Mouse (Mus musculus) MN1 (cell line): ENCODE data around the gene 5430427O19Rik.

ENCODE experiments used
- DNase-seq: peaks from one replicate; pipeline ENCODE4 v3.0.0-alpha.2; 2016; ENCODE audit warnings: low spot score

The 5430427O19Rik gene

GRCm38 (mm10) chrX:85869914-85870483, at the start of gene 5430427O19Rik:
Gene 5430427O19Rik (plus strand): TSS chrX:85870354.
- DNase-seq, result no peak

- no peak for DNase-seq
These were observed 42.3 kb upstream of the 5430427O19Rik start for GRCm38 (mm10) chrX:85827719-85828453.

GRCm38 (mm10) chrX:85829000-85829399, 41.2 kb upstream of the 5430427O19Rik start:
- DNase-seq, result no peak

GRCm38 (mm10) chrX:85839174-85839573, 31.0 kb upstream of the 5430427O19Rik start:
- DNase-seq, result no peak

- no peak for DNase-seq
These were observed 14.2 kb upstream of the 5430427O19Rik start for GRCm38 (mm10) chrX:85855938-85856337.

GRCm38 (mm10) chrX:85857169-85857568, 13.0 kb upstream of the 5430427O19Rik start:
- DNase-seq, result no peak

GRCm38 (mm10) chrX:85868079-85868478, 2.1 kb upstream of the 5430427O19Rik start:
- no peak for DNase-seq

- no peak for DNase-seq
These were observed 1.4 kb downstream of the 5430427O19Rik start for GRCm38 (mm10) chrX:85871371-85872056.

- DNase-seq, result no peak
These were observed 4.2 kb downstream of the 5430427O19Rik start for GRCm38 (mm10) chrX:85874367-85874766.

GRCm38 (mm10) chrX:85875951-85876350, 5.8 kb downstream of the 5430427O19Rik start:
- DNase-seq, result no peak

- no peak for DNase-seq
These were observed 7.6 kb downstream of the 5430427O19Rik start for GRCm38 (mm10) chrX:85877747-85878146.

- no peak for DNase-seq
These were observed 8.1 kb downstream of the 5430427O19Rik start for GRCm38 (mm10) chrX:85878293-85878692.

- no peak for DNase-seq
These were observed 9.2 kb downstream of the 5430427O19Rik start for GRCm38 (mm10) chrX:85879198-85879977.

- no peak for DNase-seq
These were observed 16.5 kb downstream of the 5430427O19Rik start for GRCm38 (mm10) chrX:85886651-85887050.

GRCm38 (mm10) chrX:85901195-85901594, 31.0 kb downstream of the 5430427O19Rik start:
- no peak for DNase-seq

- DNase-seq, result no peak
These were observed 48.9 kb downstream of the 5430427O19Rik start for GRCm38 (mm10) chrX:85919034-85919433.

GRCm38 (mm10) chrX:85932991-85933390, 62.8 kb downstream of the 5430427O19Rik start:
- DNase-seq, result peak; percentile 9
